Mouse (Mus musculus) embryonic facial prominence, embryonic 15.5 days (tissue): ENCODE measurements around the gene Nos2. TPM values are rescaled to one million over a fixed set of nuclear protein-coding genes. Genes with fewer than 3 reads are reported as not detected.
"Not testable (repeated sequence)": the region's sequence is repeated elsewhere in the genome, so short reads cannot be mapped to it uniquely, and the experiment has no call there.

Source experiments
- ATAC-seq: fragments of 200-750 bp; cut with Nextera tagmentation; 2 replicates; pipeline ENCODE4 v1.8.0; 2017; ENCODE audit warnings: low read depth, moderate TSS enrichment; ENCODE audit not compliant: insufficient number of reproducible peaks, low FRiP score, low TSS enrichment
- H3K27ac ChIP-seq: fragments of 300-500 bp; sonication (generic); replicated peaks from 2 replicates; pipeline ENCODE4 v1.5.1; 2015; ENCODE audit warnings: mild to moderate bottlenecking, inconsistent platforms
- H3K27me3 ChIP-seq: fragments of 300-500 bp; sonication (generic); 2 replicates; pipeline ENCODE4 v1.6.1; 2015; ENCODE audit warnings: inconsistent platforms
- H3K36me3 ChIP-seq: fragments of 300-500 bp; sonication (generic); 2 replicates; pipeline ENCODE4 v1.6.1; 2015; ENCODE audit warnings: mild to moderate bottlenecking, inconsistent platforms
- H3K4me1 ChIP-seq: fragments of 300-500 bp; sonication (generic); 2 replicates; pipeline ENCODE4 v1.6.1; 2015; ENCODE audit warnings: inconsistent platforms
- H3K4me2 ChIP-seq: fragments of 300-500 bp; sonication (generic); replicated peaks from 2 replicates; pipeline ENCODE4 v1.6.1; 2015; ENCODE audit warnings: mild to moderate bottlenecking, inconsistent platforms
- H3K4me3 ChIP-seq: fragments of 300-500 bp; sonication (generic); replicated peaks from 2 replicates; pipeline ENCODE4 v1.5.1; 2015; ENCODE audit warnings: mild to moderate bottlenecking, inconsistent platforms
- H3K9ac ChIP-seq: fragments of 300-500 bp; sonication (generic); 2 replicates; pipeline ENCODE4 v1.6.1; 2015; ENCODE audit warnings: inconsistent platforms
- H3K9me3 ChIP-seq: fragments of 300-500 bp; sonication (generic); replicated peaks from 2 replicates; pipeline ENCODE4 v1.6.1; 2016; ENCODE audit warnings: inconsistent platforms
- WGBS: fragments of 180-500 bp; shearing (Covaris S2); methylation state at CpG from one replicate; pipeline ENCODE4 v1.1.7; 2015; 5-methylcytosine and 5-hydroxymethylcytosine counted together
- polyA plus RNA-seq: library from polyadenylated mRNA; unstranded; fragments of >200 nt; fragmentation: Nextera tagmentation; extraction: Ambion mirVana; gene quantifications from 2 replicates; pipeline ENCODE4 v1.2.1, GENCODE M21; 2015

Gene Nos2
- polyA plus RNA-seq, 1 experiment from 2014 or later = 2.1 TPM

- 65% methylated on average over 12 of the region's 12 CpGs for WGBS
- Histone ChIP-seq H3K36me3 (no peaks in the 10 kb centered on the region), H3K9ac (no peak overlapping the region), H3K9me3 (no peaks in the 10 kb centered on the region), H3K4me3 (no peak overlapping the region), H3K4me2 (no peak overlapping the region), H3K4me1 (peaks cover 9% of the 10 kb centered on the region), H3K27me3 (no peaks in the 10 kb centered on the region), H3K27ac (no peak overlapping the region)
- ATAC-seq = no peak
These were observed 57.8 kb downstream of the Nos2 start for GRCm38 (mm10) chr11:78978176-78979019.

GRCm38 (mm10) chr11:78980083-78980634, 59.6 kb downstream of the Nos2 start:
- Histone ChIP-seq H3K36me3 (no peaks in the 10 kb centered on the region), H3K4me3 (no peak overlapping the region), H3K4me1 (peaks cover 12% of the 10 kb centered on the region; the same call in 1 of the 2 replicates), H3K4me2 (no peak overlapping the region), H3K27ac (no peak overlapping the region), H3K27me3 (no peaks in the 10 kb centered on the region), H3K9me3 (no peaks in the 10 kb centered on the region), H3K9ac (no peak overlapping the region)
- ATAC-seq = no peak
- WGBS = 74% methylated on average over 4 of the region's 4 CpGs

GRCm38 (mm10) chr11:78982042-78982441, 61.5 kb downstream of the Nos2 start:
- Histone ChIP-seq H3K27me3 (no peaks in the 10 kb centered on the region), H3K4me3 (no peak overlapping the region), H3K27ac (no peak overlapping the region), H3K9me3 (no peaks in the 10 kb centered on the region), H3K4me2 (no peak overlapping the region), H3K36me3 (no peaks in the 10 kb centered on the region), H3K9ac (no peak overlapping the region), H3K4me1 (peaks cover 14% of the 10 kb centered on the region; the same call in 1 of the 2 replicates)
- 74% methylated on average over 2 of the region's 2 CpGs for WGBS
- no peak for ATAC-seq

- 68% methylated on average over 12 of the region's 12 CpGs for WGBS
- Histone ChIP-seq H3K9ac (no peak overlapping the region), H3K4me2 (no peak overlapping the region), H3K36me3 (no peaks in the 10 kb centered on the region), H3K27me3 (no peaks in the 10 kb centered on the region), H3K9me3 (no peaks in the 10 kb centered on the region), H3K27ac (no peak overlapping the region), H3K4me1 (peaks cover 14% of the 10 kb centered on the region; the same call in 1 of the 2 replicates), H3K4me3 (no peak overlapping the region)
- ATAC-seq = no peak
These were observed 62.1 kb downstream of the Nos2 start for GRCm38 (mm10) chr11:78982513-78983291.

DNA sequence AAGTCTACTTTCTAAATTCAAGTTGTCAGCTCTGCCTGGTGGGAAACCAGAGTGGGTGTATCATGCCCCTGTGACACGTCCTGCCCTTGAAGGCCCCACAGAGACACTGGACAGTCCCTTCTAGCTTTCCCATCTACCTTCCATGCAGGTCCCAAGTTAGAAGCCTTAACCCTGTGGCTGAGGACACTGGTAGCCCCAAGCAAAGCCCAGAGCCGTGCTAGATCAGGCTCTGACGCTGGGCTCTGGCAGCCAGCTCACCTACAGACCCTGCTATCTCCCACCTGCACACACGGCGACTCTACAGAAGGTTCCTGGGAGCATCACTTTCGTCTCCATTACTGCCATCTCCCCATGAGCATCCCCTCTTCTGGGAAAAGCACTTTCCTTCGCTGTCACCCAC, 63.0 kb downstream of the Nos2 start:
- no peaks in the 10 kb centered on the region for H3K36me3 ChIP-seq
- ATAC-seq = no peak
- H3K4me1 ChIP-seq = peaks cover 11% of the 10 kb centered on the region; the same call in 1 of the 2 replicates
- H3K9me3 ChIP-seq = no peaks in the 10 kb centered on the region
- 77% methylated on average over 7 of the region's 7 CpGs for WGBS
- 0 out of 2 replicates have a peak overlapping the region, but pooled peaks have one; percentile 1 for H3K4me2 ChIP-seq
- H3K27ac ChIP-seq = no peak overlapping the region
- no peaks in the 10 kb centered on the region for H3K27me3 ChIP-seq
- no peak overlapping the region for H3K9ac ChIP-seq
- H3K4me3 ChIP-seq = no peak overlapping the region

- ATAC-seq = peak; percentile 82
- no peaks in the 10 kb centered on the region for H3K27me3 ChIP-seq
- H3K36me3 ChIP-seq = no peaks in the 10 kb centered on the region
- no peaks in the 10 kb centered on the region for H3K9me3 ChIP-seq
- H3K27ac ChIP-seq = 0 out of 2 replicates have a peak within 1 kb of the TSS, but pooled peaks have one; percentile 19
- H3K9ac ChIP-seq = no peak within 1 kb of the TSS
- WGBS = 41% methylated on average over 10 of the region's 10 CpGs
- H3K4me3 ChIP-seq = peak within 1 kb of the TSS; percentile 23
- H3K4me1 ChIP-seq = peaks cover 9% of the 10 kb centered on the region; the same call in 1 of the 2 replicates
- H3K4me2 ChIP-seq = peak within 1 kb of the TSS; percentile 34
These were observed 64.0 kb downstream of the Nos2 start, which contains the start of gene Lgals9 for GRCm38 (mm10) chr11:78984483-78985177. Gene Lgals9 (minus strand): TSS chr11:78984946.

GRCm38 (mm10) chr11:78985505-78985904, 64.9 kb downstream of the Nos2 start:
- H3K27ac ChIP-seq = no peak overlapping the region
- ATAC-seq = no peak

DNA sequence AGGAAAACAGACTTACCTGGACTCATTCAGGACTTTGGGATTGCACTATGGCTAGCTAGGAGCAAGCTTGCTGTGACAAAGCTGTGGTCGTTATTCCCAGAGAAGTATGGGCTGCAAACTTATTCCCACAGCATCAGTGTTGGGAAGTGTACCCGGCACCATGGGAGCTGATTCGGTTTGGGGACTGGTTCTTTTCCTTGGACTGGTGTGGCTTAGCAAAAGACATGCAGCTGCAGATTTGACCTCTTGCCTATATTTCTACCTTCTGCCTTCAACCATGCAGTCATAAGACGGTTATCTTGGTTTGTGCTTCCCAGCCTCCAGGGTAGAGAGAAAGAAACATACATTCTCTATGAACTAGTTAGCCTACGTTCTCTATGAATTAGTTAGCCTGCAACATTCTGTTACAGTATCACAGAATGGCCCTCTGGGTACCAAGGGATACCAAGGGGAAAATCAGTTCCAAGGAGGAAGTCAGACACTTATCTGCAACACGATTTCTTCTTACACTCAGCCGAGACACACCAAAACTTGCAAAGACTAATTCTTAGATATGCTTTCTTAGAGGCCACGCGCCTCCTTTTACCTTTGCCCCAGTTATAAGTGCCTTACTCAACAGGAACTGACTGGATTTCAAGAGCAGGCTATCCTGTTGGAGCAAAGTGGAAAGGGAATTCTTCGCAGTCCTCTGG, 65.9 kb downstream of the Nos2 start:
- no peak overlapping the region for H3K9ac ChIP-seq
- no peak overlapping the region for H3K4me3 ChIP-seq
- no peaks in the 10 kb centered on the region for H3K27me3 ChIP-seq
- no peak overlapping the region for H3K27ac ChIP-seq
- ATAC-seq = no peak
- H3K9me3 ChIP-seq = no peaks in the 10 kb centered on the region
- peaks cover 9% of the 10 kb centered on the region; the same call in 1 of the 2 replicates for H3K4me1 ChIP-seq
- no peak overlapping the region for H3K4me2 ChIP-seq
- whole genome bisulfite sequencing = 88% methylated on average over 10 of the region's 10 CpGs
- H3K36me3 ChIP-seq = no peaks in the 10 kb centered on the region

More at GRCm38 (mm10) chr11:78985505-78985904, 64.9 kb downstream of the Nos2 start:
- Histone ChIP-seq H3K4me1 (peaks cover 9% of the 10 kb centered on the region; the same call in 1 of the 2 replicates), H3K4me2 (no peak overlapping the region), H3K4me3 (no peak overlapping the region), H3K36me3 (no peaks in the 10 kb centered on the region), H3K9ac (no peak overlapping the region), H3K27me3 (no peaks in the 10 kb centered on the region), H3K9me3 (no peaks in the 10 kb centered on the region)

DNA sequence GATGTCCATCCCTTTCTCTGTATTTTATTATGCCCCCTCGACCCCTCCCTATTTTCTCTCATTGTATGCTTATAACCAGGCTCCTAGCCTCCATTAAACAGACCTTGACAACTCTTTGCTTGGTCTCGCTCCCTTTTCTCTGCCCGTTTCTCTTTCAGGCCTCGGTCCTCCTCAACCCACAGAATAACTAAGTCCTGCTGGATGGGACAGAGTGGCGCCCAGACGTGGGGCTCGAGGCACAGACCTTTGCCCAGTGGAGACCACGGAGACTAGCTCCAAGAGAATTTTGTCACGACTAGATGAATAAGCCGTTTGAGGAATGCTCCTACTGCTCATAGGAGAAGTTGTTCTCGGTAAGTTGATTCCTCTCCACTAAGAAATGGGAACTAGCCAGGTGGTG, 68.6 kb downstream of the Nos2 start:
- not testable (repeated sequence) for H3K9me3 ChIP-seq, H3K4me1 ChIP-seq, H3K36me3 ChIP-seq, H3K4me3 ChIP-seq, H3K4me2 ChIP-seq, ATAC-seq, H3K27me3 ChIP-seq, H3K27ac ChIP-seq, H3K9ac ChIP-seq
- 92% methylated on average over 11 of the region's 11 CpGs for WGBS

DNA sequence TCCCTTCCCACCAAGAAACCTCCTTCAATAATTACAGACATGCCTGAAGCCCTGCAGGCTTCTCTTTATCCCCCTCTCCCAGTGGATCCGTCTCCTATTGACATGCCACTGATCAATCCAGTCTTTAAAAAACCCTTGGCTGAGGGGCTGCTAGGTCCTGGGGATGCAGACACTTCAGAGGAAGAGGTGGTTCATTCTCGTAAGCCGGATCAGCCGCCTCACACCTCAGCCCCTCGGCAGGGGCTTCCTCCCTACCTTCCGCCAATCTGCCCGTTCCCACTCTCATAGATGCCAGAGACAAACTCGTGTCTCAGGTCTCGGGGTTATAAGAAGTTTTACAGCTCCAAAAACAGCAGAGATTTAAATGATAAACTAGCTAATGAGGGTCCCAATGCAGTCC, 69.5 kb downstream of the Nos2 start:
- Histone ChIP-seq H3K4me2 (no peak overlapping the region), H3K4me3 (no peak overlapping the region), H3K27me3 (no peaks in the 10 kb centered on the region), H3K9ac (no peak overlapping the region), H3K9me3 (no peaks in the 10 kb centered on the region), H3K27ac (no peak overlapping the region), H3K4me1 (peaks cover 2% of the 10 kb centered on the region; the same call in 1 of the 2 replicates), H3K36me3 (no peaks in the 10 kb centered on the region)
- 92% methylated on average over 9 of the region's 9 CpGs for WGBS
- no peak for ATAC-seq
